Mouse (Mus musculus) lung, adult 18-20 months (tissue): ENCODE data around the gene Slc35f2.

Source experiments
- DNase-seq, 2 experiments: peaks; one replicate each; pipeline ENCODE4 v3.0.0; 2022; ENCODE audit warnings: mixed read lengths in 2 of 2

The Slc35f2 gene

GRCm38 (mm10) chr9:53771344-53772021, at the start of gene Slc35f2:
Slc35f2 (plus strand) TSS chr9:53771538.
- DNase-seq: peak; percentile 4 to 5

DNA sequence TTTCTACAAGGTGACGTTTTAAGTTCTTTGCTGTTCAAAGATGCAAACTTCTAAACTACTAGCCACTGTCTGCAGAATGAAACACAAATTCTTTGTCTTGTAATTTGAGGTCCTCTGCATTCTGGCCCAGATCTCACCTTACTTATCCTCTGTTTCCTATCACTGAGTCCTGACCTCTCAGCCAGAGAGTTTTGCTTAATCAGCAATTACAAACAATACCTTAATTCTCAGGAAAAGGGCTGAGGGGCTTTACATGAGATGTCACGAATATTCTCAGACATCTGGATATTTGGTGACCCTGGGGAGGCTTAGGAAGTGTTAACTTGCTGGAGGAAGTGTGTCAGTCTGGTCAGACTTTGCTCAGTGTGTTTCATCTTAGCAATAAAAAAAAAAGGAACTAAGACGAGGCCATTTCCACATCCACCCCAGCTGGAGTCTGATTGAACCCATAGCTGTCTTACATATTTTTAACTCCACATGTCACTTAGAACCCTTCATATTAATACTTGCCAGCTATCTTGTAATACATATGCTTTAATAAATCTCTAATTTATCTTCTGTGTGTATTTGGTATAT, 30.4 kb upstream of the Slc35f2 start:
- DNase-seq: no peak

- DNase-seq: no peak
Observed at GRCm38 (mm10) chr9:53750411-53750810, 20.9 kb upstream of the Slc35f2 start.

- no peak for DNase-seq
Observed at GRCm38 (mm10) chr9:53750899-53751298, 20.4 kb upstream of the Slc35f2 start.

GRCm38 (mm10) chr9:53754801-53755200, 16.5 kb upstream of the Slc35f2 start:
- no peak for DNase-seq

- DNase-seq: no peak
Observed at GRCm38 (mm10) chr9:53758142-53758541, 13.2 kb upstream of the Slc35f2 start.

DNA sequence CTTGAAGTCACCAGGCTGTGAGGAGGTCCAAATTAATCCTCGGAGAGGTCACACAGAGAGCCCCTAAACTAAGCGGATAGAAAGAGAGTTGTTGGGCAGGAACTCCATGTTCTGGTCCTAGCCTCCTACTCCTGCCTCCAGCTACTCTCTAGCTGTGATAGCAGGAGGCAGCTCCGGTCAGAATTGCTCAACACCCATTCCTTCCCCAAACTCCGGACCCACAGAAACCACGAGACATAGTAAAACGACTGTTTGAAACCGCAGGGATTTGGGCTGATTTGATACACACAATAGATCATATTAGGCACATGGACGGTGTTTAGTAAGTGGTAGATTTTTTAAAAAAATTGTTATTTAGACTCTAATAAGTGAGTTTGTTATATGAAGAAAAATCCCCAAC, 6.6 kb upstream of the Slc35f2 start:
- no peak for DNase-seq

- DNase-seq: no peak
Observed at GRCm38 (mm10) chr9:53768486-53768885, 2.9 kb upstream of the Slc35f2 start.

GRCm38 (mm10) chr9:53770771-53771343, 481 bp upstream of the Slc35f2 start:
- DNase-seq: no peak

- peak; percentile 12 to 17 for DNase-seq
Observed at GRCm38 (mm10) chr9:53772121-53772561, 803 bp downstream of the Slc35f2 start.

- DNase-seq: no peak
Observed at GRCm38 (mm10) chr9:53775511-53775910, 4.2 kb downstream of the Slc35f2 start.

GRCm38 (mm10) chr9:53786561-53787407, 15.4 kb downstream of the Slc35f2 start:
- no peak for DNase-seq

GRCm38 (mm10) chr9:53793830-53794330, 22.5 kb downstream of the Slc35f2 start:
- DNase-seq: no peak

GRCm38 (mm10) chr9:53794490-53794889, 23.2 kb downstream of the Slc35f2 start:
- no peak for DNase-seq

DNA sequence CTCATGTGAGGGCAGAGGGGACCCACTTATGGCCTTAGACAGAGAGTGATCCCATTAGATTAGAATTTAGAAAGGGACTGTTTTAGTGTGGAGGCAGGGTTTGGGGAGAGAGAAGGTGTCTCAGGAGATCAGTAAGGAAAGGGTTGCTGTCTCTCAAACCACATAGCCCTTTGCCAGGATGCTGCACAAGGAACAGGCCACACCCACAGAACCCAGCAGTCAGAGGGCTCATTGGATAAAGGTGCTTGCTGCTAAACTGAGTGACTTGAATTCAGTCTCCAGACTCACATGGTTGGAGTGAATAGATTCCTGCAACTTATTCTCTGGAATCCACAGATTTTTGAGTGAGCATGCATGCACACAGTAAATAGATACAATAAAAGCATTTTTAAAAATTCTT, 24.0 kb downstream of the Slc35f2 start:
- DNase-seq: no peak

- DNase-seq: no peak
Observed at GRCm38 (mm10) chr9:53796386-53796785, 25.0 kb downstream of the Slc35f2 start.

DNA sequence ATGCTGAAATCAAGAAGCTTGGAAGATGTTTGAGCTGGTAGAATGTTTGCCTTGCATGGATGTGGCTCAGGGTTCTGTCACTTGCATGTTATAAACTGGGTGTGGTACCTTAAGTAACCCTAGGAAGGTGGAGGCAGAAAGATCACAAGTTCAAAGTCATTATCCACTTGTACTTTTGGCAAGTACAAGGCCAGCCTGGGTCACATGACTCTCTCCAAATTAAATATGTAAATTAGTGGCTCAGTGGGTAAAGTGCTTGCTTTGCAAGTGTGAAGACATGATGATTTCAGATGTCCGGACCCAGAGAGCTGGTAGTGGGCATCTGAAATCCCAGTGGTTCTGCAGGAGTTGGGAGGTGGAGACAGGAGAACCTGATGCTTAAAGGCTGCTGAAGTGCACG, 25.8 kb downstream of the Slc35f2 start:
- no peak for DNase-seq

GRCm38 (mm10) chr9:53802921-53803320, 31.6 kb downstream of the Slc35f2 start:
- DNase-seq: no peak

DNA sequence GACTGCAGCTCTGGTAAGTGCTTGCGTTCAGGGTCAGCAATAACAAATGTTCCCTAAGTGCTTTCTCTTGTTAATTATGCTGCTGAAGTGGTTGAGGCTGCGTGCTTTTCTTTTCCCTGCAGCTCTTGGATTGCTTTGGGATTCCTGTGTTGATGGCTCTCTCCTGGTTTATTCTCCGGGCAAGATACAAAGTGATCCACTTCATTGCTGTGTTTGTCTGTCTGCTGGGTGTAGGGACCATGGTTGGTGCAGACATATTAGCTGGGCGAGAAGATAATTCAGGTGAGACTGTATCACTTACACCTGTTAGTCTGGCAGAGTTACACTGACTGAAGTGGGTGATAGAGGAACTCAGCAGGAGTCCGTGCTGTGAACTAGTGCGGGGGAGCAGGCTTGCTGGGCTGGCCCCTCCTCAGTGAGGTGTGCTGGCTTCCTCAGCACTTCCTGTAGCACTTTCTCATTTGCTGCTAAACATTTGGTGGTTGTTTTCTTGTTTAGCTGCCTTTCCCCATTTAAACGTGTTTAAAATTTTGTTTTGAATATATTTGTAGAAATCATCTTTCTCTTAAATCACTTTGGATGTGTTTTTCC, 35.3 kb downstream of the Slc35f2 start:
- DNase-seq: no peak

- no peak for DNase-seq
Observed at GRCm38 (mm10) chr9:53813418-53813817, 42.1 kb downstream of the Slc35f2 start.

DNA sequence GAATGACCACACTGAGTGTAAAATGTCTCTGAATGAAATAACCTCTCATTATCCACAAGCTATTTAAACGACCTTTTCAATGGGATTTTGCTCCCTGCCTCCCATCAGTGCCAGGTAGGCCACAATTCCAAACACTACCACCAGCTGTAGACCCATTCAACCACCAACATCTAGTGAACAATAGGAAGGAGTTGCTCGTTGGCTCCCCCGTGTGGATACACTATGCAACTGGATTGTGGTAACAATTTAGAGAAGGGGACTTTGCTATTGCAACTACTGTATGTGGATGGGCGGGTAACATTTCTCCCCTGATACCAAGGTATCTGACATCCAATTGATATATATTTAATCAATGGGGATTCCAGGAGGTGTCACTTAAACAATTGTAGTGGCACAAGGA, 47.4 kb downstream of the Slc35f2 start:
- DNase-seq: peak; percentile 20 to 51

DNA sequence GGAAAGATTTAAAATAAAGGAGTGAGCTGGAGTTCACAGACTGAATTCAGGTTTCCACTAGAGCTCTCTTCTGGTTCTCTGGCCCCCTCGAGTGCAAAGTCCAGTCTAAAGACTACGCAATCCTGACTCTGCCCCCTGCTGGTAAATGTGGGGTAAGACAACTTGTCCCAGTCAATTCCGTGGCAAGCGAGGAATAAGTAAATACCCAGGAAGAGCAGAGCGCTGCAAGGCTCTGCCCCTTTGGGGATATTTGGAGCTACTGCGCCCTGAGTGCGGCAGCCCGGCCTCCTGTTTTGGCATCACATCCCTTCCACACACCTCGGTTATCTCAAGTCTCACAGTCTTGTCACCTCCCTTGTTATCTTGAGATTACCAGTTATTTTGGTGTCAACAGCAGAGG, 54.0 kb downstream of the Slc35f2 start:
- DNase-seq: no peak
